Mouse (Mus musculus): ENCODE data around the gene Decr2. TPM values are rescaled to one million over a fixed set of nuclear protein-coding genes. Genes with fewer than 3 reads are reported as not detected.

Decr2 gene
- 24.9 and 25.0 TPM in 2 replicates for polyA plus RNA-seq (2014; fragmentation: Nextera tagmentation; extraction: Ambion mirVana)

- Histone ChIP-seq H3K4me1 (ENCODE audit: insufficient read depth) (no peaks in the 10 kb centered on the region; the same call in 1 of the 2 replicates), H3K27ac (ENCODE audit: low read depth) (peak within 1 kb of the TSS; percentile 84), H3K4me3 (ENCODE audit: low read depth, low read length) (peak within 1 kb of the TSS; percentile 58), H3K27me3 (ENCODE audit: insufficient read depth, low read length) (no peaks in the 10 kb centered on the region), H3K9ac (peak within 1 kb of the TSS; percentile 72), H3K36me3 (ENCODE audit: insufficient read depth) (0 out of 2 replicates have a peak, but pooled peaks cover 22% of the 10 kb centered on the region), H3K4me2 (peak within 1 kb of the TSS; percentile 85), H3K9me3 (ENCODE audit: low read depth, low read length) (no peaks in the 10 kb centered on the region)
- DNase-seq = peak; percentile 97
- TF ChIP-seq CTCF (IDR thresholded peaks at IDR 0.05; ENCODE audit: low read depth) = peak; percentile 84
- ATAC-seq (ENCODE audit: insufficient read depth) = peak; percentile 94
- 2% methylated on average over 32 of the region's 32 CpGs for WGBS
These were observed at the start of gene Decr2 for GRCm38 (mm10) chr17:26089905-26090632. Gene Decr2 (minus strand): TSS chr17:26090337.

- ATAC-seq (ENCODE audit: insufficient read depth) = peak; percentile 77
- WGBS = under 1% methylated on average over 49 of the region's 58 CpGs
- H3K4me2 ChIP-seq = peak overlapping the region; percentile 88
These were observed 48.8 kb upstream of the Decr2 start for GRCm38 (mm10) chr17:26138901-26139381.

GRCm38 (mm10) chr17:26138239-26138836 is 48.2 kb upstream of the Decr2 start, which contains the start of gene Axin1:
Gene Axin1 (plus strand): TSS chr17:26138688.
- DNase-seq (peak; percentile 98), ATAC-seq (ENCODE audit: insufficient read depth) (peak; percentile 99)
- Histone ChIP-seq H3K36me3 (ENCODE audit: insufficient read depth) (peaks cover 8% of the 10 kb centered on the region), H3K4me2 (peak within 1 kb of the TSS; percentile 88), H3K4me3 (ENCODE audit: low read depth, low read length) (peak within 1 kb of the TSS; percentile 85), H3K27me3 (ENCODE audit: insufficient read depth, low read length) (no peaks in the 10 kb centered on the region), H3K4me1 (ENCODE audit: insufficient read depth) (0 out of 2 replicates have a peak, but pooled peaks cover 9% of the 10 kb centered on the region), H3K27ac (ENCODE audit: low read depth) (peak within 1 kb of the TSS; percentile 94), H3K9me3 (ENCODE audit: low read depth, low read length) (no peaks in the 10 kb centered on the region), H3K9ac (peak within 1 kb of the TSS; percentile 95)
- under 1% methylated on average over 42 of the region's 42 CpGs for WGBS
- peak; percentile 21 for TF ChIP-seq CTCF (IDR thresholded peaks at IDR 0.05; ENCODE audit: low read depth)

More at GRCm38 (mm10) chr17:26138901-26139381, 48.8 kb upstream of the Decr2 start:
- Histone ChIP-seq H3K36me3 (ENCODE audit: insufficient read depth) (peaks cover 14% of the 10 kb centered on the region), H3K9ac (peak overlapping the region; percentile 95), H3K4me3 (ENCODE audit: low read depth, low read length) (peak overlapping the region; percentile 85), H3K27me3 (ENCODE audit: insufficient read depth, low read length) (no peaks in the 10 kb centered on the region), H3K27ac (ENCODE audit: low read depth) (peak overlapping the region; percentile 94), H3K9me3 (ENCODE audit: low read depth, low read length) (no peaks in the 10 kb centered on the region), H3K4me1 (ENCODE audit: insufficient read depth) (0 out of 2 replicates have a peak, but pooled peaks cover 9% of the 10 kb centered on the region)
- TF ChIP-seq CTCF (IDR thresholded peaks at IDR 0.05; ENCODE audit: low read depth) = no peak
- peak; percentile 75 for DNase-seq

GRCm38 (mm10) chr17:26137751-26138130 is 47.6 kb upstream of the Decr2 start:
- WGBS = 77% methylated on average over 2 of the region's 2 CpGs
- H3K9ac ChIP-seq = peak overlapping the region; percentile 44
- H3K4me1 ChIP-seq (ENCODE audit: insufficient read depth) = 0 out of 2 replicates have a peak, but pooled peaks cover 9% of the 10 kb centered on the region
- H3K27ac ChIP-seq (ENCODE audit: low read depth) = peak overlapping the region; percentile 65; the same call in 1 of the 2 replicates
- TF ChIP-seq CTCF (IDR thresholded peaks at IDR 0.05; ENCODE audit: low read depth) = no peak
- H3K9me3 ChIP-seq (ENCODE audit: low read depth, low read length) = no peaks in the 10 kb centered on the region
- no peak for DNase-seq
- no peaks in the 10 kb centered on the region for H3K27me3 ChIP-seq (ENCODE audit: insufficient read depth, low read length)
- H3K4me3 ChIP-seq (ENCODE audit: low read depth, low read length) = peak overlapping the region; percentile 85
- peak overlapping the region; percentile 88 for H3K4me2 ChIP-seq
- H3K36me3 ChIP-seq (ENCODE audit: insufficient read depth) = peaks cover 6% of the 10 kb centered on the region
- no peak for ATAC-seq (ENCODE audit: insufficient read depth)

GRCm38 (mm10) chr17:26137106-26137750 is 47.1 kb upstream of the Decr2 start:
- TF ChIP-seq CTCF (IDR thresholded peaks at IDR 0.05; ENCODE audit: low read depth) = no peak
- WGBS = 76% methylated on average over 11 of the region's 11 CpGs
- no peak overlapping the region for H3K27ac ChIP-seq (ENCODE audit: low read depth)

GRCm38 (mm10) chr17:26131856-26132853 is 42.0 kb upstream of the Decr2 start:
- ATAC-seq (ENCODE audit: insufficient read depth) (no peak), DNase-seq (no peak)
- Histone ChIP-seq H3K4me1 (ENCODE audit: insufficient read depth) (no peaks in the 10 kb centered on the region), H3K27ac (ENCODE audit: low read depth) (no peak overlapping the region), H3K9me3 (ENCODE audit: low read depth, low read length) (no peaks in the 10 kb centered on the region), H3K27me3 (ENCODE audit: insufficient read depth, low read length) (no peaks in the 10 kb centered on the region), H3K9ac (no peak overlapping the region), H3K4me2 (no peak overlapping the region), H3K36me3 (ENCODE audit: insufficient read depth) (peaks cover 56% of the 10 kb centered on the region), H3K4me3 (ENCODE audit: low read depth, low read length) (no peak overlapping the region)
- WGBS = 90% methylated on average over 18 of the region's 18 CpGs
- no peak for TF ChIP-seq CTCF (IDR thresholded peaks at IDR 0.05; ENCODE audit: low read depth)

More at GRCm38 (mm10) chr17:26137106-26137750, 47.1 kb upstream of the Decr2 start:
- H3K4me1 ChIP-seq (ENCODE audit: insufficient read depth) = 0 out of 2 replicates have a peak, but pooled peaks cover 9% of the 10 kb centered on the region
- no peak overlapping the region for H3K4me2 ChIP-seq
- H3K9me3 ChIP-seq (ENCODE audit: low read depth, low read length) = no peaks in the 10 kb centered on the region
- no peaks in the 10 kb centered on the region for H3K27me3 ChIP-seq (ENCODE audit: insufficient read depth, low read length)
- DNase-seq (no peak), ATAC-seq (ENCODE audit: insufficient read depth) (no peak)
- peaks cover 7% of the 10 kb centered on the region; the same call in 1 of the 2 replicates for H3K36me3 ChIP-seq (ENCODE audit: insufficient read depth)
- H3K9ac ChIP-seq = no peak overlapping the region
- H3K4me3 ChIP-seq (ENCODE audit: low read depth, low read length) = no peak overlapping the region

Data from lung, embryonic 14.5 days (tissue).